Mouse (Mus musculus) hindbrain, embryonic 15.5 days (tissue): Measurements from ENCODE around the gene Elp4. TPM values are rescaled to one million over a fixed set of nuclear protein-coding genes. Genes with fewer than 3 reads are reported as not detected.

ENCODE experiments used
- ATAC-seq: fragments of 200-750 bp; cut with Nextera tagmentation; 2 replicates; pipeline ENCODE4 v1.8.0; 2017; ENCODE audit warnings: low read depth, moderate number of reproducible peaks, moderate TSS enrichment; ENCODE audit not compliant: low FRiP score
- H3K27ac ChIP-seq: fragments of 300-500 bp; sonication (generic); replicated peaks from 2 replicates; pipeline ENCODE4 v1.5.1; 2015; ENCODE audit warnings: mild to moderate bottlenecking, inconsistent platforms
- H3K27me3 ChIP-seq: fragments of 300-500 bp; sonication (generic); 2 replicates; pipeline ENCODE4 v1.6.1; 2015; ENCODE audit warnings: control low read depth, inconsistent platforms
- H3K36me3 ChIP-seq: fragments of 300-500 bp; sonication (generic); 2 replicates; pipeline ENCODE4 v1.6.1; 2015; ENCODE audit warnings: control low read depth, inconsistent platforms
- H3K4me1 ChIP-seq: fragments of 300-500 bp; sonication (generic); replicated peaks from 2 replicates; pipeline ENCODE4 v1.6.1; 2015; ENCODE audit warnings: control low read depth, inconsistent platforms
- H3K4me2 ChIP-seq: fragments of 300-500 bp; sonication (generic); 2 replicates; pipeline ENCODE4 v1.6.1; 2015; ENCODE audit warnings: moderate library complexity, mild to moderate bottlenecking, inconsistent platforms
- H3K4me3 ChIP-seq: fragments of 300-500 bp; sonication (generic); 2 replicates; pipeline ENCODE4 v1.5.1; 2015; ENCODE audit warnings: mild to moderate bottlenecking, inconsistent platforms
- H3K9ac ChIP-seq: fragments of 300-500 bp; sonication (generic); 2 replicates; pipeline ENCODE4 v1.6.1; 2015; ENCODE audit warnings: inconsistent platforms
- H3K9me3 ChIP-seq: fragments of 300-500 bp; sonication (generic); 2 replicates; pipeline ENCODE4 v1.6.1; 2016; ENCODE audit warnings: control low read depth, inconsistent platforms
- WGBS: fragments of 180-500 bp; shearing (Covaris S2); methylation state at CpG from one replicate; pipeline ENCODE4 v1.1.7; 2015; 5-methylcytosine and 5-hydroxymethylcytosine counted together
- polyA plus RNA-seq: library from polyadenylated mRNA; unstranded; fragments of >200 nt; fragmentation: Nextera tagmentation; extraction: Ambion mirVana; gene quantifications from 2 replicates; pipeline ENCODE4 v1.2.1, GENCODE M21; 2015

The Elp4 gene
- polyA plus RNA-seq, 1 experiment from 2014 or later: 39.3 TPM

DNA sequence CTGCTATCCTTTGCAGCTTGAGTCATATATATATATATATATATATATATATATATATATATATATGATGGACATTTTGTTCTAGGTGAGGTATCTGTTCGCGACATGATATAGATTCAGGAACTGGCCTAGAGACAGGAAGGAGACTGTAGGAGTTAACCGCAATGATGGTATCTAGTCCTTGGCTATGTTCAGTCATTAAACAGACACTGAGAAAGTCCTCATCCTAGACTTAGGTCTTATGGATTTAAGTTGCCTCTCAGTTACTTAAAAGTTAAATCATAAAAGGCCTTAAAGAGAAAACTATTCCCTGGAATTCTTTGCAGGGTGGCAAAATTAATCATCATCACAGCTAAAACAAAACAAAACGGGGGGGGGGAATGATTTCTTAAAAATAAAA lies 226.1 kb downstream of the Elp4 start:
- H3K36me3 ChIP-seq: no peaks in the 10 kb centered on the region
- peak overlapping the region; percentile 46 for H3K4me2 ChIP-seq
- H3K27me3 ChIP-seq: peaks cover 50% of the 10 kb centered on the region
- peaks cover 28% of the 10 kb centered on the region for H3K4me1 ChIP-seq
- no peak overlapping the region; the same call in 1 of the 2 replicates for H3K9ac ChIP-seq
- H3K27ac ChIP-seq: no peak overlapping the region
- H3K4me3 ChIP-seq: peak overlapping the region; percentile 43
- 2% methylated on average over 4 of the region's 4 CpGs for WGBS
- no peak for ATAC-seq
- H3K9me3 ChIP-seq: no peaks in the 10 kb centered on the region

- H3K27ac ChIP-seq: peak overlapping the region; percentile 78
- H3K27me3 ChIP-seq: peaks cover 50% of the 10 kb centered on the region
- peaks cover 28% of the 10 kb centered on the region for H3K4me1 ChIP-seq
- H3K36me3 ChIP-seq: no peaks in the 10 kb centered on the region
- H3K9ac ChIP-seq: peak overlapping the region; percentile 47
- WGBS: 4% methylated on average over 11 of the region's 11 CpGs
- no peaks in the 10 kb centered on the region for H3K9me3 ChIP-seq
- ATAC-seq: no peak
- peak overlapping the region; percentile 43 for H3K4me3 ChIP-seq
- peak overlapping the region; percentile 60 for H3K4me2 ChIP-seq
These were observed 226.8 kb downstream of the Elp4 start for GRCm38 (mm10) chr2:105677434-105678105.

- Histone ChIP-seq H3K4me3 (peak overlapping the region; percentile 43), H3K36me3 (no peaks in the 10 kb centered on the region), H3K27me3 (peaks cover 50% of the 10 kb centered on the region), H3K4me2 (peak overlapping the region; percentile 60), H3K4me1 (peaks cover 26% of the 10 kb centered on the region), H3K9me3 (no peaks in the 10 kb centered on the region), H3K27ac (peak overlapping the region; percentile 78; the same call in 1 of the 2 replicates), H3K9ac (peak overlapping the region; percentile 47)
- no peak for ATAC-seq
- WGBS: 2% methylated on average over 11 of the region's 11 CpGs
These were observed 227.4 kb downstream of the Elp4 start for GRCm38 (mm10) chr2:105676909-105677433.

DNA sequence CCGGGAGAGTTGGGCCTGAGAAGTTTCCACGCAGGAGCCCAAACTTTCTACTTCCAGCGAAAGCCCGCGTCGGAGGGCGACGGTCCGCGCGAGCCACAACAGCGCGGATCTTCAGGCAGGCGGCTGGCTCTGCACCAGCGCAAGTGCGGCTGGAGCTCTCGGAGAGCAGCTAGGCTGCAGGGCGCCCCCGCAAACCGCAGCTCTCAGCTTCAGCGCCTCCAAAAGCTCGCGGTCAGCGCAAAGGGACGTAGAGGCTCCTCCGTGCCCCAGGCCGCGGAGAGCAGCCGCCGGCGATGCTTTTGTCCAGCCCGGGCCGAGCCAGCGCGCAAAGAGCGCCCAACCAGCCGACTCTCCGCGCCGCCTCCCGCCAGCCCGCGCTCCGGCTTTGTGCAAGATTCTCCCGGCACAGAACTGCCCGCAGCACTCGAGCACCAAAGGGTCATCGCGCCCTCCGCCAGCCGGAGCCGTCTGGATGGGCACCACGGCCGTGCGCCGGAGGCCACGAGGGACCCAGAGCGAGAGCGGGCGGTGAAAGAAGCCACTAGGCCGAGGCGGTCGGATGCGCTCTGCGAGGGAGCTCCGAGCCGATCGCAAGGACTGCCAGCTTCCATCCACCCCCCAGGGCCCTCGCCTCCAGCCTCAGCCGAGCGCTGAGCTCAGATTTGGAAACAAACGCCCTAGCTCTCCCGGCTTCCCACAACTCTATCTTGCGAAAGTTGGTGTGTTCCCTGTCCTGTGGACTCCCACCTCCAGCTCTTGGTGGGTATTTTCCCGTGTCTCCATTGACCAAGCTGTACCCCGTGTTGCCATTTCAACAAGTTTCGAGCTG lies 228.1 kb downstream of the Elp4 start:
- WGBS: under 1% methylated on average over 77 of the region's 77 CpGs
- Histone ChIP-seq H3K27ac (peak overlapping the region; percentile 78), H3K4me1 (peaks cover 22% of the 10 kb centered on the region), H3K4me2 (peak overlapping the region; percentile 60), H3K4me3 (peak overlapping the region; percentile 43), H3K9me3 (no peaks in the 10 kb centered on the region), H3K9ac (peak overlapping the region; percentile 47), H3K27me3 (peaks cover 57% of the 10 kb centered on the region), H3K36me3 (no peaks in the 10 kb centered on the region)
- ATAC-seq: no peak

DNA sequence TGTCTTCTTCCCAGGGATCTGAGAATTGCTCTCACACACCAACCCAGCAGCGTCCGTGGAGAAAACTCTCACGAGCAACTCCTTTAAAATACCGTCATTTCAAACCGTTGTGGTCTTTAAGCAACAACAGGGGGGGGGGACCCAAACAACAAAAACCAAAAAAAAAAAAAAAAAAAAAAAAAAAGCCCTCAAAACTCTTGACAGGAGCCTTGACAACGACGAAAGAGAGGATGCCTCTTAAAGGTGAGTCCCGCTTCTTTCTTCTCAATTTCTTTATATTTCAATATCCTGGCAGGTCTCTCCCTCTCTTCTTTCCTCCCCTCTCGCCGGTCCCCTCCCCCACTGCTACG lies 228.7 kb downstream of the Elp4 start:
- Histone ChIP-seq H3K27me3 (peaks cover 57% of the 10 kb centered on the region), H3K9ac (peak overlapping the region; percentile 47)

DNA sequence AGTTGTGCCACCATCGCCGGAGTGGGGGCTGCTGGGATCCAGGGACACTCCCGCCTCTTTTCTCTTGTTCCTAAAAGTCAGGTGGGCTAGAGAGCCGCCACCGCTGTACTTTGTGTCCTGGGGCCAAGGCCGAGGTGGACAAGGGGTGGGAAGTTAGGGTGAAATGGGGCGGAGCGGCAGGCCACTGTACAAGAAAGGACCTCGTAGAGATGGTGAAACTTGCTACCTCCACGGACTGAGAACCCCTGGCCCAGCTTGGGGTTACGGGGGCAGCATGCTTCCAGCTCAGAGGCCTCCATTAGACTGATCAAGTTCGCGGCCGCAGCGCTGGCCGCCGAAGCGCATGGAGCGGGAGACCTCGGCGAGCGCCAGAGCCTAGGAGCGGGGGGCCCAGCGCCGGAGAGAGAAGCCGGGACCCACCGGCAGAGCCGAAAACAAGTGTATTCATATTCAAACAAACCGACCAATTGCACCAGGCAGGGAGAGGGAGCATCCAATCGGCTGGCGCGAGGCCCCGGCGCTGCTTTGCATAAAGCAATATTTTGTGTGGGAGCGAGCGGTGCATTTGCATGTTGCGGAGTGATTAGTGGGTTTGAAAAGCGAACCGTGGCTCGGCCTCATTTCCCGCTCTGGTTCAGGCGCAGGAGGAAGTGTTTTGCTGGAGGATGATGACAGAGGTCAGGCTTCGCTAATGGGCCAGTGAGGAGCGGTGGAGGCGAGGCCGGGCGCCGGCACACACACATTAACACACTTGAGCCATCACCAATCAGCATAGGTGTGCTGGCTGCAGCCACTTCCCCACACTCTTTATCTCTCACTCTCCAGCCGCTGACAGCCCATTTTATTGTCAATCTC lies 229.3 kb downstream of the Elp4 start:
- peaks cover 58% of the 10 kb centered on the region for H3K27me3 ChIP-seq
- peak overlapping the region; percentile 47 for H3K9ac ChIP-seq
- no peaks in the 10 kb centered on the region for H3K36me3 ChIP-seq
- H3K4me2 ChIP-seq: peak overlapping the region; percentile 60
- peak overlapping the region; percentile 43 for H3K4me3 ChIP-seq
- peak; percentile 82 for ATAC-seq
- peak overlapping the region; percentile 78 for H3K27ac ChIP-seq
- no peaks in the 10 kb centered on the region for H3K9me3 ChIP-seq
- under 1% methylated on average over 49 of the region's 49 CpGs for WGBS
- peaks cover 22% of the 10 kb centered on the region for H3K4me1 ChIP-seq

More for the DNA sequence above, 228.7 kb downstream of the Elp4 start:
- H3K4me3 ChIP-seq: peak overlapping the region; percentile 43
- H3K9me3 ChIP-seq: no peaks in the 10 kb centered on the region
- 0% methylated on average over 11 of the region's 11 CpGs for WGBS
- H3K27ac ChIP-seq: peak overlapping the region; percentile 78
- ATAC-seq: no peak
- H3K4me2 ChIP-seq: peak overlapping the region; percentile 60
- no peaks in the 10 kb centered on the region for H3K36me3 ChIP-seq
- peaks cover 22% of the 10 kb centered on the region for H3K4me1 ChIP-seq

DNA sequence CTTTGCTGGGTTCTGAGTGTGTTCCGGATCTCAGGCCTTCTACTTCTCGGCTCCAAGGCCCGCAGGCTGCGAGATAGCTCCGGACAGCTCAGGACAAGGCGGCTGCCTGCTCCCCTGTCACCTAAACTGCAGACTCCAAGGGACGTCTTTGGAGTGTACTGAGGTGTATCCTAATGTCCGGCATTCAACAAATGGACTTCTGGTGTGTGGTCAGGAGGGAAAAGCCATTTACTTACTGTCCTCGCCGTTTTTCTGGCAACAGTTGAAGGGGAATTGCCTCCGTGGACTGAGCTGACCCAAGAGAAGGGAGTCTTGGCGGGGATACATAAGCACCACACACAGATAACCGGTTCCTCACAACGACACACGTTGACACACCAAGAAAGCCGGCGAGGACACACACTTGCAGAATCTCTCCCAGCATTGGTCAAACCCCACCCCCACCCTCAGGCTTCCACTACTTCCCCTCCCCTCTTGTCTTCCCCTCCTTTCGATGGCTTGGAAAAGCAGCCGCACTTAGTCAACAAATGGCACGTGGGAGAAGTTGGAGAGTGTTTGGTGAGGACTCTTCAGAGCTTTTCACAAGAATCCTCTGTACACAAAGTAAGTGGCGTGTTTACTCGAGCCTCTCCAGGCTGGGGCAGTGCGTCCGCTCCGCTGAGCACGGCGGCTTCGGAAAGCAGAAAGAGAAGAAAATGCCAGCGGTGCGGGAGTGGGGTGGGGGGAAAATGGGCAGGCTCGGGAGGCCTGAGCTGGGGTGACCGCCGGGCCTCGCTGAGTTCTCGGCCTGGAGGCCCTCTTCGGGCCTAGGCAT lies 230.1 kb downstream of the Elp4 start:
- no peaks in the 10 kb centered on the region for H3K36me3 ChIP-seq
- H3K27me3 ChIP-seq: peaks cover 55% of the 10 kb centered on the region
- 2% methylated on average over 36 of the region's 36 CpGs for WGBS
- H3K27ac ChIP-seq: peak overlapping the region; percentile 78
- H3K9ac ChIP-seq: peak overlapping the region; percentile 47
- H3K4me2 ChIP-seq: peak overlapping the region; percentile 60
- H3K4me3 ChIP-seq: peak overlapping the region; percentile 43
- peaks cover 27% of the 10 kb centered on the region for H3K4me1 ChIP-seq
- ATAC-seq: peak; percentile 50
- no peaks in the 10 kb centered on the region for H3K9me3 ChIP-seq

DNA sequence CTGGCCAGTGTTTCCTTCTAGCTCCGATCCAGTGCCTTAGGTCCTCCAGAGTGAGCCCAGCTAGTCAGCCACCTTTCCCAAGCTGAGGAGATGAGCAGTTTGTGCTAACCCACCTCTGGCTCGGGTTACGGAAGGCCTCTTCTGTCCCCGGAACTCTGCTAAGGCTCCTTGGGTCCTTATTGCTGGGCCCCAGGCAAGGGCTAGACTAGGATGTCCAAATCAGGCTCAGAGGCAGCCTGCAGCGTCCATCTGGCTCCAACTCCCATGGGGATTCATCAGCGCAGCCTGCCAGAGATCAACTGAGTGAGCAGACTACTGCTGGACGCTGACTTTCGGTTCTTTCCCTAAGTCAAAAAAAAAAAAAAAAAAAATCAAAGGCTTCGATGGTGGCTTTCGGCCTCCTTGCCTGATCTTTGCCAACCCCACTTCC lies 230.7 kb downstream of the Elp4 start:
- peak overlapping the region; percentile 78 for H3K27ac ChIP-seq

DNA sequence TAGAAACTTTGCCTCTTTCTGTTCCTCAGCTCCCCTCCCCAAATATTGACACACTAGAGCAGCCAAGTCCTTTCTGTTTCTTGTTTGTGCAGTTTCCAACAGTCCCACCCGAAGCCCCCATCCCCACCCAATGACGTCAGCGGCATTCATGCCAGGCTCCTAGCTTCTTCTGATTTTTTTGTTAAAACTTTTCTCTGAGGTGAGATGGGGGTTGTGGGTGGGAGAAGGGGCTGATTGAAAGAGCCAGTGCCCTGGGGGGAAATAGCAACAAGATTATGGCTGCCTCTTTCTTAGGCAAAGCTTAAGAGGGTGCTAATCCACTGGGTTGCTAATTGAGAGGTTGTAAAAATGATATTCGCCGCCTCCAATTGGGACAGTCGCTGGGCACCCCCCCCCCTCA lies 231.3 kb downstream of the Elp4 start:
- no peak for ATAC-seq
- H3K36me3 ChIP-seq: no peaks in the 10 kb centered on the region
- peak overlapping the region; percentile 43 for H3K4me3 ChIP-seq
- peak overlapping the region; percentile 60 for H3K4me2 ChIP-seq
- H3K9me3 ChIP-seq: no peaks in the 10 kb centered on the region
- peaks cover 33% of the 10 kb centered on the region for H3K4me1 ChIP-seq
- H3K27ac ChIP-seq: peak overlapping the region; percentile 78
- H3K9ac ChIP-seq: no peak overlapping the region
- WGBS: 4% methylated on average over 6 of the region's 6 CpGs
- H3K27me3 ChIP-seq: peaks cover 54% of the 10 kb centered on the region

More for the DNA sequence above, 230.7 kb downstream of the Elp4 start:
- Histone ChIP-seq H3K9ac (no peak overlapping the region), H3K4me3 (peak overlapping the region; percentile 43), H3K4me1 (peaks cover 31% of the 10 kb centered on the region), H3K36me3 (no peaks in the 10 kb centered on the region), H3K4me2 (peak overlapping the region; percentile 60), H3K27me3 (peaks cover 49% of the 10 kb centered on the region), H3K9me3 (no peaks in the 10 kb centered on the region)
- 5% methylated on average over 10 of the region's 10 CpGs for WGBS
- peak; percentile 13; the same call in 1 of the 2 replicates for ATAC-seq

- no peaks in the 10 kb centered on the region for H3K36me3 ChIP-seq
- H3K9me3 ChIP-seq: no peaks in the 10 kb centered on the region
- H3K4me2 ChIP-seq: peak overlapping the region; percentile 60
- peak overlapping the region; percentile 27; the same call in 1 of the 2 replicates for H3K27ac ChIP-seq
- peak overlapping the region; percentile 43 for H3K4me3 ChIP-seq
- H3K27me3 ChIP-seq: peaks cover 56% of the 10 kb centered on the region
- WGBS: under 1% methylated on average over 16 of the region's 16 CpGs
- peaks cover 33% of the 10 kb centered on the region for H3K4me1 ChIP-seq
- H3K9ac ChIP-seq: 0 out of 2 replicates have a peak overlapping the region, but pooled peaks have one; percentile 1
- ATAC-seq: no peak
These were observed 231.8 kb downstream of the Elp4 start for GRCm38 (mm10) chr2:105672596-105672960.
